Mouse (Mus musculus) liver, embryonic 16.5 days (tissue): ENCODE results near the gene Retreg3. TPM values are rescaled to one million over a fixed set of nuclear protein-coding genes. Genes with fewer than 3 reads are reported as not detected.
"Not testable (repeated sequence)": the region's sequence is repeated elsewhere in the genome, so short reads cannot be mapped to it uniquely, and the experiment has no call there.

Experiments used
- ATAC-seq: fragments of 200-750 bp; cut with Nextera tagmentation; 2 replicates; pipeline ENCODE4 v1.8.0; 2017; ENCODE audit warnings: low read depth, mild to moderate bottlenecking, moderate number of reproducible peaks, moderate library complexity
- H3K27ac ChIP-seq: fragments of 300-500 bp; sonication (generic); 2 replicates; pipeline ENCODE4 v1.5.1; 2014; ENCODE audit warnings: mild to moderate bottlenecking, low read length
- H3K27me3 ChIP-seq: fragments of 300-500 bp; sonication (generic); 2 replicates; pipeline ENCODE4 v1.6.1; 2014; ENCODE audit warnings: low read depth, low read length, mixed read lengths; ENCODE audit not compliant: control insufficient read depth, insufficient read depth
- H3K36me3 ChIP-seq: fragments of 300-500 bp; sonication (generic); 2 replicates; pipeline ENCODE4 v1.6.1; 2014; ENCODE audit warnings: mild to moderate bottlenecking; ENCODE audit not compliant: control insufficient read depth, insufficient read depth
- H3K4me1 ChIP-seq: fragments of 300-500 bp; sonication (generic); 2 replicates; pipeline ENCODE4 v1.6.1; 2014; ENCODE audit warnings: low read depth, low read length, mixed read lengths; ENCODE audit not compliant: control insufficient read depth
- H3K4me2 ChIP-seq: fragments of 300-500 bp; sonication (generic); 2 replicates; pipeline ENCODE4 v1.6.1; 2014; ENCODE audit warnings: low read depth, low read length, mixed read lengths
- H3K4me3 ChIP-seq: fragments of 300-500 bp; sonication (generic); 2 replicates; pipeline ENCODE4 v1.5.1; 2014; ENCODE audit warnings: low read depth, mild to moderate bottlenecking, low read length
- H3K9ac ChIP-seq: fragments of 300-500 bp; sonication (generic); 2 replicates; pipeline ENCODE4 v1.6.1; 2014; ENCODE audit warnings: low read depth, low read length
- H3K9me3 ChIP-seq: fragments of 300-500 bp; sonication (generic); replicated peaks from 2 replicates; pipeline ENCODE4 v1.6.1; 2016; ENCODE audit warnings: low read length; ENCODE audit not compliant: control insufficient read depth
- WGBS: fragments of 180-500 bp; shearing (Covaris S2); extraction: QIAGEN DNeasy Blood & Tissue Kit; methylation state at CpG from one replicate; pipeline ENCODE4 v1.1.7; 2014; ENCODE audit not compliant: insufficient replicate concordance; 5-methylcytosine and 5-hydroxymethylcytosine counted together
- polyA plus RNA-seq: library from polyadenylated mRNA; unstranded; fragments of >200 nt; fragmentation: Nextera tagmentation; extraction: Ambion mirVana; gene quantifications from 2 replicates; pipeline ENCODE4 v1.2.1, GENCODE M21; 2015

Retreg3 gene
- polyA plus RNA-seq, 1 experiment from 2014 or later: 11.9 TPM

- Histone ChIP-seq H3K27ac (no peak overlapping the region), H3K4me1 (peaks cover 8% of the 10 kb centered on the region), H3K9me3 (no peaks in the 10 kb centered on the region), H3K27me3 (no peaks in the 10 kb centered on the region), H3K36me3 (peaks cover 10% of the 10 kb centered on the region), H3K4me3 (no peak overlapping the region), H3K4me2 (no peak overlapping the region), H3K9ac (no peak overlapping the region)
- 73% methylated on average over 11 of the region's 11 CpGs for WGBS
- ATAC-seq: no peak
These were observed 9.4 kb upstream of the Retreg3 start for GRCm38 (mm10) chr11:101128996-101129577.

- 88% methylated on average over 1 of the region's 1 CpGs for WGBS
- H3K4me2 ChIP-seq: no peak overlapping the region
- H3K27ac ChIP-seq: no peak overlapping the region
- ATAC-seq: no peak
- H3K4me1 ChIP-seq: peaks cover 8% of the 10 kb centered on the region
- no peak overlapping the region for H3K9ac ChIP-seq
- peaks cover 14% of the 10 kb centered on the region for H3K36me3 ChIP-seq
- H3K9me3 ChIP-seq: no peaks in the 10 kb centered on the region
- H3K27me3 ChIP-seq: no peaks in the 10 kb centered on the region
- H3K4me3 ChIP-seq: no peak overlapping the region
These were observed 7.4 kb upstream of the Retreg3 start for GRCm38 (mm10) chr11:101127075-101127474.

GRCm38 (mm10) chr11:101125008-101125407 is 5.3 kb upstream of the Retreg3 start:
- H3K9ac ChIP-seq, H3K27ac ChIP-seq, ATAC-seq, H3K9me3 ChIP-seq, H3K4me3 ChIP-seq, H3K4me2 ChIP-seq, H3K27me3 ChIP-seq: not testable (repeated sequence)
- H3K36me3 ChIP-seq: peaks cover 14% of the 10 kb centered on the region
- H3K4me1 ChIP-seq: peaks cover 10% of the 10 kb centered on the region
- whole genome bisulfite sequencing: 82% methylated on average over 7 of the region's 9 CpGs

- not testable (repeated sequence) for H3K27ac ChIP-seq, ATAC-seq, H3K4me2 ChIP-seq, H3K4me3 ChIP-seq, H3K9ac ChIP-seq, H3K9me3 ChIP-seq, H3K4me1 ChIP-seq, H3K27me3 ChIP-seq
- 88% methylated on average over 8 of the region's 8 CpGs for WGBS
- H3K36me3 ChIP-seq: peaks cover 14% of the 10 kb centered on the region
These were observed 4.8 kb upstream of the Retreg3 start for GRCm38 (mm10) chr11:101124494-101124893.

- H3K4me1 ChIP-seq: peaks cover 24% of the 10 kb centered on the region
- H3K36me3 ChIP-seq: peaks cover 6% of the 10 kb centered on the region
- no peak for ATAC-seq
- H3K9me3 ChIP-seq: no peaks in the 10 kb centered on the region
- H3K4me3 ChIP-seq: peak overlapping the region; percentile 79
- no peaks in the 10 kb centered on the region for H3K27me3 ChIP-seq
- 20% methylated on average over 19 of the region's 19 CpGs for WGBS
- peak overlapping the region; percentile 80 for H3K4me2 ChIP-seq
- H3K27ac ChIP-seq: peak overlapping the region; percentile 92
- peak overlapping the region; percentile 80 for H3K9ac ChIP-seq
These were observed 974 bp upstream of the Retreg3 start for GRCm38 (mm10) chr11:101120545-101121188.

- Histone ChIP-seq H3K9ac (peak overlapping the region; percentile 83), H3K9me3 (no peaks in the 10 kb centered on the region), H3K27ac (peak overlapping the region; percentile 91), H3K4me2 (peak overlapping the region; percentile 77), H3K4me3 (peak overlapping the region; percentile 79), H3K27me3 (no peaks in the 10 kb centered on the region), H3K36me3 (peaks cover 6% of the 10 kb centered on the region), H3K4me1 (peaks cover 24% of the 10 kb centered on the region)
- ATAC-seq: peak; percentile 65
- under 1% methylated on average over 39 of the region's 39 CpGs for WGBS
These were observed 447 bp downstream of the Retreg3 start for GRCm38 (mm10) chr11:101119131-101119760.

- H3K4me1 ChIP-seq: peaks cover 24% of the 10 kb centered on the region
- peaks cover 6% of the 10 kb centered on the region for H3K36me3 ChIP-seq
- WGBS: 23% methylated on average over 4 of the region's 4 CpGs
These were observed 1.6 kb downstream of the Retreg3 start for GRCm38 (mm10) chr11:101118105-101118504.

GRCm38 (mm10) chr11:101115564-101115963 is 4.1 kb downstream of the Retreg3 start:
- H3K27ac ChIP-seq: no peak overlapping the region
- no peak overlapping the region for H3K4me3 ChIP-seq
- ATAC-seq: no peak
- no peaks in the 10 kb centered on the region for H3K27me3 ChIP-seq
- H3K9ac ChIP-seq: no peak overlapping the region
- WGBS: 70% methylated on average over 2 of the region's 2 CpGs
- no peak overlapping the region for H3K4me2 ChIP-seq
- H3K4me1 ChIP-seq: peaks cover 14% of the 10 kb centered on the region
- peaks cover 2% of the 10 kb centered on the region; the same call in 1 of the 2 replicates for H3K36me3 ChIP-seq
- no peaks in the 10 kb centered on the region for H3K9me3 ChIP-seq

More at GRCm38 (mm10) chr11:101118105-101118504, 1.6 kb downstream of the Retreg3 start:
- Histone ChIP-seq H3K27me3 (no peaks in the 10 kb centered on the region), H3K4me2 (peak overlapping the region; percentile 77), H3K4me3 (peak overlapping the region; percentile 79), H3K27ac (peak overlapping the region; percentile 1; the same call in 1 of the 2 replicates), H3K9ac (peak overlapping the region; percentile 83), H3K9me3 (no peaks in the 10 kb centered on the region)
- no peak for ATAC-seq

- no peak overlapping the region for H3K4me3 ChIP-seq
- H3K27me3 ChIP-seq: no peaks in the 10 kb centered on the region
- H3K27ac ChIP-seq: no peak overlapping the region
- no peak overlapping the region for H3K9ac ChIP-seq
- WGBS: 89% methylated on average over 3 of the region's 3 CpGs
- ATAC-seq: no peak
- no peak overlapping the region for H3K4me2 ChIP-seq
- no peaks in the 10 kb centered on the region for H3K9me3 ChIP-seq
- H3K36me3 ChIP-seq: peaks cover 2% of the 10 kb centered on the region; the same call in 1 of the 2 replicates
- H3K4me1 ChIP-seq: peaks cover 3% of the 10 kb centered on the region; the same call in 1 of the 2 replicates
These were observed 7.5 kb downstream of the Retreg3 start for GRCm38 (mm10) chr11:101112186-101112585.
